Comparison of ENCODE assay signal across 8 mouse cellular contexts in genomic region chr1:132008881-132009644, GRCm38 (mm10). TPM values are rescaled to one million over a fixed set of nuclear protein-coding genes. Genes with fewer than 3 reads are reported as not detected.
DNase-seq lines count a peak whose midpoint lies in the region; ATAC-seq and TF ChIP-seq lines count a peak whose summit lies in the region.

No protein-coding gene starts in this region.

- no peak for TF ChIP-seq CTCF in bone marrow macrophage, adult 2 months (IDR thresholded peaks at IDR 0.05; ENCODE audit: low read depth, low read length)

- peak overlapping the region; percentile 100 for H3K27ac ChIP-seq in kidney, embryonic 15.5 days
- H3K27ac ChIP-seq in bone marrow macrophage, adult 2 months (ENCODE audit: insufficient read depth, low read depth, low read length) = peak overlapping the region; percentile 21; the same call in 1 of the 2 replicates
- no peak overlapping the region; the same call in 1 of the 2 replicates for H3K27ac ChIP-seq in intestine, embryonic 14.5 days (ENCODE audit: low read depth)
- H3K27ac ChIP-seq in neural tube, embryonic 13.5 days (replicated peaks) = 0 out of 2 replicates have a peak overlapping the region, but pooled peaks have one; percentile 23

- no peak for TF ChIP-seq POLR2A in bone marrow macrophage, adult 2 months (IDR thresholded peaks at IDR 0.05; ENCODE audit: borderline replicate concordance, low read depth, low read length)

- H3K4me1 ChIP-seq in kidney, embryonic 15.5 days = peaks cover 39% of the 10 kb centered on the region
- H3K4me1 ChIP-seq in bone marrow macrophage, adult 2 months (ENCODE audit: control insufficient read depth, insufficient read depth, low read length) = peaks cover 33% of the 10 kb centered on the region
- H3K4me1 ChIP-seq in intestine, embryonic 14.5 days (replicated peaks; ENCODE audit: control insufficient read depth, insufficient read depth, low read length) = peaks cover 12% of the 10 kb centered on the region
- H3K4me1 ChIP-seq in neural tube, embryonic 13.5 days (replicated peaks) = peaks cover 26% of the 10 kb centered on the region

- H3K9ac ChIP-seq in kidney, embryonic 15.5 days = peak overlapping the region; percentile 94
- H3K9ac ChIP-seq in intestine, embryonic 14.5 days (ENCODE audit: low read length) = peak overlapping the region; percentile 99
- H3K9ac ChIP-seq in neural tube, embryonic 13.5 days = peak overlapping the region; percentile 95

- peak overlapping the region; percentile 69 for H3K4me2 ChIP-seq in kidney, embryonic 15.5 days
- H3K4me2 ChIP-seq in intestine, embryonic 14.5 days (ENCODE audit: low read length) = peak overlapping the region; percentile 83
- H3K4me2 ChIP-seq in neural tube, embryonic 13.5 days = peak overlapping the region; percentile 72

- 38% methylated on average over 8 of the region's 8 CpGs for WGBS in kidney, embryonic 15.5 days
- WGBS in intestine, embryonic 14.5 days = 39% methylated on average over 8 of the region's 8 CpGs
- WGBS in neural tube, embryonic 13.5 days = 56% methylated on average over 8 of the region's 8 CpGs

- no peak for ATAC-seq in kidney, embryonic 15.5 days (replicated peaks; ENCODE audit: low FRiP score)
- no peak for ATAC-seq in intestine, embryonic 14.5 days (replicated peaks; ENCODE audit: low FRiP score, low TSS enrichment, low read depth)
- no peak for ATAC-seq in neural tube, embryonic 13.5 days (ENCODE audit: low read depth)
- no peak for ATAC-seq in megakaryocyte progenitor cell, adult 5-6 weeks (replicated peaks; ENCODE audit: poor library complexity)

- no peaks in the 10 kb centered on the region for H3K27me3 ChIP-seq in kidney, embryonic 15.5 days
- H3K27me3 ChIP-seq in intestine, embryonic 14.5 days (replicated peaks; ENCODE audit: control insufficient read depth, insufficient read depth, low read length) = no peaks in the 10 kb centered on the region
- no peaks in the 10 kb centered on the region for H3K27me3 ChIP-seq in neural tube, embryonic 13.5 days

- DNase-seq in kidney, adult 18-20 months = no peak
- DNase-seq in intestine, embryonic 14.5 days (ENCODE audit: low spot score) = no peak
- no peak for DNase-seq in right cerebral cortex, postnatal 4 days
- DNase-seq in right cerebral cortex, postnatal 36 days (ENCODE audit: low spot score in 2 of 2) = no peak

- H3K36me3 ChIP-seq in kidney, embryonic 15.5 days = no peaks in the 10 kb centered on the region
- H3K36me3 ChIP-seq in intestine, embryonic 14.5 days (ENCODE audit: control insufficient read depth, insufficient read depth, low read length) = no peaks in the 10 kb centered on the region
- H3K36me3 ChIP-seq in neural tube, embryonic 13.5 days = no peaks in the 10 kb centered on the region

- peak overlapping the region; percentile 86 for H3K4me3 ChIP-seq in kidney, embryonic 15.5 days (replicated peaks)
- peak overlapping the region; percentile 92 for H3K4me3 ChIP-seq in bone marrow macrophage, adult 2 months (ENCODE audit: insufficient read depth, low read length)
- peak overlapping the region; percentile 85 for H3K4me3 ChIP-seq in intestine, embryonic 14.5 days (ENCODE audit: low read depth, low read length)
- peak overlapping the region; percentile 78 for H3K4me3 ChIP-seq in neural tube, embryonic 13.5 days

- no peaks in the 10 kb centered on the region for H3K9me3 ChIP-seq in kidney, embryonic 15.5 days (replicated peaks)
- no peaks in the 10 kb centered on the region for H3K9me3 ChIP-seq in intestine, embryonic 14.5 days (ENCODE audit: control insufficient read depth, low read length)
- H3K9me3 ChIP-seq in neural tube, embryonic 13.5 days = no peaks in the 10 kb centered on the region

RNA-seq across cellular contexts. Expression of gene Elk4, which starts 1.7 kb away (rescaled TPM):
- 24.1 and 25.8 TPM in 2 replicates for polyA plus RNA-seq in kidney, embryonic 15.5 days (2015; fragmentation: Nextera tagmentation; extraction: Ambion mirVana)
- polyA plus RNA-seq in bone marrow macrophage, adult 2 months (2012; ENCODE audit: insufficient read depth, insufficient read length, missing spikeins) = 59.7 and 66.6 TPM in 2 replicates
- polyA plus RNA-seq in intestine, embryonic 14.5 days (2014; fragmentation: Nextera tagmentation; extraction: Ambion mirVana) = 26.3 and 31.0 TPM in 2 replicates
- polyA plus RNA-seq in neural tube, embryonic 13.5 days (2015; fragmentation: Nextera tagmentation; extraction: Ambion mirVana) = 13.1 and 14.2 TPM in 2 replicates
- 87.7 and 98.6 TPM in 2 replicates for total RNA-seq in megakaryocyte progenitor cell, adult 5-6 weeks (2015)
- 44.3 and 73.1 TPM in 2 replicates for total RNA-seq in megakaryocyte progenitor cell, adult 5-6 weeks (2017)

RNA-seq across cellular contexts. Expression of gene Slc45a3, which starts 46.3 kb away (rescaled TPM):
- 7.9 and 9.1 TPM in 2 replicates for polyA plus RNA-seq in kidney, embryonic 15.5 days (2015; fragmentation: Nextera tagmentation; extraction: Ambion mirVana)
- not detected in 2 replicates for polyA plus RNA-seq in bone marrow macrophage, adult 2 months (2012; ENCODE audit: insufficient read depth, insufficient read length, missing spikeins)
- 2.1 and 2.4 TPM in 2 replicates for polyA plus RNA-seq in intestine, embryonic 14.5 days (2014; fragmentation: Nextera tagmentation; extraction: Ambion mirVana)
- 4.7 and 5.9 TPM in 2 replicates for polyA plus RNA-seq in neural tube, embryonic 13.5 days (2015; fragmentation: Nextera tagmentation; extraction: Ambion mirVana)
- total RNA-seq in megakaryocyte progenitor cell, adult 5-6 weeks (2015) = 1.6 and 2.7 TPM in 2 replicates
- 1.1 and 1.6 TPM in 2 replicates for total RNA-seq in megakaryocyte progenitor cell, adult 5-6 weeks (2017)

RNA-seq across cellular contexts. Expression of gene Mfsd4a, which starts 58.8 kb away (rescaled TPM):
- polyA plus RNA-seq in kidney, embryonic 15.5 days (2015; fragmentation: Nextera tagmentation; extraction: Ambion mirVana) = 15.6 and 15.8 TPM in 2 replicates
- polyA plus RNA-seq in bone marrow macrophage, adult 2 months (2012; ENCODE audit: insufficient read depth, insufficient read length, missing spikeins) = not detected in 2 replicates
- 13.4 TPM in 2 replicates for polyA plus RNA-seq in intestine, embryonic 14.5 days (2014; fragmentation: Nextera tagmentation; extraction: Ambion mirVana)
- 7.5 and 8.0 TPM in 2 replicates for polyA plus RNA-seq in neural tube, embryonic 13.5 days (2015; fragmentation: Nextera tagmentation; extraction: Ambion mirVana)
- 0.52 TPM in 1 of 2 replicates, not detected in the other for total RNA-seq in megakaryocyte progenitor cell, adult 5-6 weeks (2015)
- total RNA-seq in megakaryocyte progenitor cell, adult 5-6 weeks (2017) = 0.20 and 0.25 TPM in 2 replicates
